Mouse (Mus musculus): ENCODE measurements around the gene Actr6.
"Not testable (repeated sequence)": the region's sequence is repeated elsewhere in the genome, so short reads cannot be mapped to it uniquely, and the experiment has no call there.

Gene Actr6

DNA sequence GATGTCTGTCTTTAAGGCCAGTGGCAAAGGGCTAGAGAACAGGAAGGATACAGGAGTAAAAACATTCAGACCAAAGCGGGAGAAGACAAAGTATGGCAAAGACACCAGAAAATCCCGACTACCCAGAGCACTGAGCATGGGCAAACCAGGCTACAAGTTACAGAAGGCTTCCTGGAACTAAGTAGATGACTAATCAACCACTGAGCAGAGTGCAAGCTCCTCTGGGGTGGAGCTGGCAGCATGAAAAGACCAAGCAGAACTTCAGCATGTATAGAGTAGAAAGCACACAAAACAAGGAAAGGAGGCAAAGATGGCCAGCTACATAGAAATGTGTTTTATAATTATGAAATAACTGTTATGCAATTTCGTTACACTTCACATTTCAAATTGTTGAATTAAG is 51.6 kb downstream of the Actr6 start:
- no peak for DNase-seq (ENCODE audit: low read depth, low spot score)

DNA sequence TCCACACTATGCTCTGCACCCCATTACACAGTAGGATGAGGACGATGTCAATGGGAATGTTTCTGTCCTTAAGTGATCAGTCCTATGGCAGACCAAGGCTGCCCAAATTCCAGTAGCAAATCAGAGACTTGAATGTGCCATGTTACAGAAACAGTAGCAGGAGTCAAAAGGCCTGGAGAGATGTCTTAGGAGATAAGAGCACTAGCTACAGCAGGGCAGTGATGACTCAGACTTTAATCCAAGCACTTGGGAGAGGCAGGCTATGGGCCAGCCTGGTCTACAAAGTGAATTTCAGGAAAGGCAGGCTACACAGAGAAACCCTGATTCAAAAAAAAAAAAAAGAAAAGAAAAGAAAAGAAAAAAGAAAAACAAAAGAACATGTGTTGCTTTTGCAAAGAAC is 52.6 kb downstream of the Actr6 start:
- DNase-seq (ENCODE audit: low read depth, low spot score) = no peak

DNA sequence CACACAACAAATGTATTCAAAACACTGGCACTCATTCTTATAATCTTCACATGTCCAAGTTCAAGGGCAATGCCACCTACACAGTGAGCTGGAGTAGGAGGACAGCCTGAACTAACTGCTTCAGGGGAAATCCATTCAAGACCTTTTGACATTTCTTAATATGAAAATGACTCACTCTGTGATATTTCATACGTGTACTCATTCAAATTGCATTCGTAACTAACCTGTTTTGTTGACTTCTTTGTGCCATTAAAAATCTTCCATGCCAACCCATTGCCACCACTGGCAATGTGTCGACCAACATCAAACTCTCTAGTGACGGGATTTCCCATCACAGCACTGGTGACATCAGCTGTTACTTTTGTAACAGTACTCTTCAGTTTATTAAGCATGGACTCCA is 54.0 kb downstream of the Actr6 start:
- DNase-seq (ENCODE audit: low read depth, low spot score) = no peak

DNA sequence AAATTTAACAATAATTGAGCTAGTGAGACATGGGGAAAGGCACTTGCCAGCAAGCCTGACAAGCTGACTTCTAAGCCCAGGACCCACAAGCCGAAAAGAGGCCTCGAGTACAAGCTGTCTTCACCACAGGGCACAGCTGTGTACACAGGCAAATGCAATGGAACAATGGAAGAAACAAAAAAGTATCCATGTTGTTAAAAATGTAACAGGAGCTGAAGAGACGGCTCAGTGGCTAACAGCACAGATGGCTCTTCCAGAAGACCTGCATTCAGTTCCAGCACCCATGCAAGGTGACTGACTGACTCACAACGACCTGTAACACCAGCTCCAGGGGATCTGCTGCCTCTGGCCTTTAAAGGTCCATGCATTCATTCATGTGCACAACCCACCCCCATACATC is 55.5 kb downstream of the Actr6 start:
- peak; percentile 82 for DNase-seq (ENCODE audit: low read depth, low spot score)

DNA sequence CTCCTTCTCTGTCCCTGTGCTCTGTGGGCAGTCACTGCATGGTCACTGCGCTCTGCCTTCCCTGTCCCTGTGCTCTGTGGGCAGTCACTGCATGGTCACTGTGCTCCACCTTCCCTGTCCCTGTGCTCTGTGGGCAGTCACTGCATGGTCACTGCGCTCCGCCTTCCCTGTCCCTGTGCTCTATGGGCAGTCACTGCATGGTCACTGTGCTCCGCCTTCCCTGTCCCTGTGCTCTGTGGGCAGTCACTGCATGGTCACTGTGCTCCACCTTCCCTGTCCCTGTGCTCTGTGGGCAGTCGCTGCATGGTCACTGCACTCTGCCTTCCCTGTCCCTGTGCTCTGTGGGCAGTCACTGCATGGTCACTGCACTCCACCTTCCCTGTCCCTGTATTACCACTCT is 61.7 kb downstream of the Actr6 start:
- not testable (repeated sequence) for DNase-seq (ENCODE audit: low read depth, low spot score)

DNA sequence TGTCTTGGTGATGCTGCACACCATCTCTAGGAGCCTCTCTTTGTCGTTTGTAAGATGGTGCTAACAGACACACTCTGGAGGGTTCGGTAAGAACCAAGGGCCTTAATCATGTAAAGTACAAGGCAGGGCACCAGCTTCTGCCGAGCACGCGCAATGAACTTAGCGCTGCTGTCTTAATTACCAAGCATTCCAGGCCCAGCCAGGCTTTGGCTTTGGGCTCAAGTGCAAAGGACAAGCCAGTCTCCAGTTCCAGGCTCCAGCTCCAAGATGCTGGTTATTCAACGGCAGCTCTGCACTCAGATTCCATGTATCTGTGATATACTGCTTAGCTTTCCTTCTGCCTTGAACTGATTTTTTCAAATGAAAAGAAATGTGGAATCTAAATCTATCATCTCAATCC is 64.5 kb downstream of the Actr6 start:
- no peak for DNase-seq (ENCODE audit: low read depth, low spot score)

DNA sequence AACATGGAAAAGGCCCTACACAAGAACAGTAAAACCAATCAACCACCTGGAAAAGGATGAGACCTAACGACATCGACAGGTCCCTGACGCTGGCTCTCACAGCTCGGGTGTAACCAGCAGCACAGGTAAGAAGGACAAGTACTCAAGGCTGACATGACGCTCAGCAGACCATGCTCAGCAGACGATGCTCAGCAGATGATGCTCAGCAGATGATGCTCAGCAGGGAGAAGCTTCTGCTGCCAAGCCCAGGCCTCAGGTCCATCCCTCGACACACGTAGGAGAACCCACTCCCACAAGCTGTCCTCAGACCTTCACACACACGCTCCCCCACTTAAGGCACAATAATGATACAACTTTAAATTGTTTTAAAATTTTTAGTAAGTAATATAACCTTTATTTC is 66.4 kb downstream of the Actr6 start:
- peak; percentile 91 for DNase-seq (ENCODE audit: low read depth, low spot score)

DNA sequence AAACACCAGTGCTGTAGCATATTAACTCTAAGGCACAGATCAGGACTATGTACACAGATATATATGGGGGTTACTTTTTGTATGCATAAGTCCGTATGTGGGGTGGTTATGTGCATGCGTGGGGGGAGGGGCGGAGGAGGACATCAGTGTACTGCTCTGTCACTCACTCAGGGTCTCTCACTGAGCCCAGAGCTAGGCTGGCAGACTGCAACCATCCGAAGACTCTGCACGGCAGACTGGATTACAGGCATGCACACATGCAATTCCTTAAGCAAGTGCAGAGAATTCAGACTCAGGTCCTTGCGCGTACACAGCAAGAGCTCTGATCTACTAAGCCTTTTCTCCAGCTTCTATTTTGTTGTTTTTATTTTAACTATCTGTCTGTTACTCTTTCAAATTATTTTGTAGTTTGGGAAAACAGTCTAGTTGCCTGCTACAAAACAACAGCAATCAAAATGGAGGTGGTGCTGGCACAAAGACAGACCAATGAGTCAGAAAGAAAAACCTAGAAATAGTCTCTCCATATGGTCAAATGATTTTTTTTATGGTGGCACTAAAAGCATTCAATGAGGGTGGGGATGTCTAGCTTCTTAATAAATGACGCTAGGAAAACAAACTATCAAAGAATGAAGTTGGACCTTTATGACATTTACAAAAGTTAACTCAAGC is 67.0 kb downstream of the Actr6 start:
- peak; percentile 63 for DNase-seq (ENCODE audit: low read depth, low spot score)

All from brain, adult 2 months (tissue).